Mouse (Mus musculus) left cerebral cortex, adult 18-20 months (tissue): ENCODE measurements around the gene Zbtb1. TPM values are rescaled to one million over a fixed set of nuclear protein-coding genes. Genes with fewer than 3 reads are reported as not detected.
"Not testable (repeated sequence)": the region's sequence is repeated elsewhere in the genome, so short reads cannot be mapped to it uniquely, and the experiment has no call there.

Experiments used
- DNase-seq, 2 experiments: peaks; one replicate each; pipeline ENCODE4 v3.0.0; 2021 to 2022; ENCODE audit warnings: low spot score in 2 of 2, mixed read lengths in 1 of 2
- total RNA-seq, 2 experiments: library from RNA; stranded (reverse); gene quantifications; 2 replicates each; pipeline ENCODE4 v1.2.3; 2021

Gene Zbtb1
- total RNA-seq, 2 experiments from 2014 or later: 5.6 to 6.1 TPM

DNA sequence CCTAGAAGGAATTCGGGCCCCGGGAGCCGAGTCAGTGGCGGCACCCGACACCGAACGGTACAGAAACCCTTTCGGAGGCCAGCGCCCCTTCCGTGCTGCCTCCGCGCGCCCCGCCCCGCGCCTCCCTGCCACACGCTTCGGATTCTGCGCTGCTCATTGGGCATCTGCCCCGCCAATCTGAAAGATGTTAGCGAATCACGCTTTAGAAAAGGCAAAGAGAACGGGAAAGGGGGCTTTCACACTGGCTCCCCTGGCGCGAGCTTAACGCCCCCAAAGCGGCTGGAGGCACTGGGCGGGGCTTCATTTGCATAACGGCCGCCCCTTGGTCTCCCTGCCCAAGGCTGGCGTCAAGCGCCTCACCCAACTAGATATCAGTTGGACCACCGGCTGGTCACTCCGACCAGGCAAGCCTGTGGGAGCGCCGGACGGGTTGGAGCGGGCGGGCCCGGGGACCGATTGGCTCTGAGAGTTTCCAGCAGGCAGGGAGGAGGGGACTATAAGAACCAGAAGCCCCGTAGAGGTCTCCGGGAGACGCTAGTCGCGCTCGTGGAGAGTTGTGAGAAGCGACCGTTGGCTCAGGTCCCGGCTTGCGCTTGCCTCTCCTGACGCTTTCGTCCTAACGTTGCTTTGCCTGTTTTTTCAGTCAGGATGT lies 33.9 kb downstream of the Zbtb1 start, which contains the start of gene Hspa2:
Gene Hspa2, plus strand, starts transcription at position 291 of the 652 bp plus-strand sequence.
- peak; percentile 100 for DNase-seq

DNA sequence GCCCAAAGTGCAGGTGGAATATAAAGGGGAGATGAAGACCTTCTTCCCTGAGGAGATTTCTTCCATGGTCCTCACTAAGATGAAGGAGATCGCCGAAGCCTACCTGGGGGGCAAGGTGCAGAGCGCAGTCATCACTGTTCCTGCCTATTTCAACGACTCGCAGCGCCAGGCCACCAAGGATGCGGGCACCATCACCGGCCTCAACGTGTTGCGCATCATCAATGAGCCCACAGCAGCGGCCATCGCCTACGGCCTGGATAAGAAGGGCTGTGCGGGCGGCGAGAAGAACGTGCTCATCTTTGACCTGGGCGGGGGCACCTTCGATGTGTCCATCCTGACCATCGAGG lies 34.7 kb downstream of the Zbtb1 start:
- no peak for DNase-seq

DNA sequence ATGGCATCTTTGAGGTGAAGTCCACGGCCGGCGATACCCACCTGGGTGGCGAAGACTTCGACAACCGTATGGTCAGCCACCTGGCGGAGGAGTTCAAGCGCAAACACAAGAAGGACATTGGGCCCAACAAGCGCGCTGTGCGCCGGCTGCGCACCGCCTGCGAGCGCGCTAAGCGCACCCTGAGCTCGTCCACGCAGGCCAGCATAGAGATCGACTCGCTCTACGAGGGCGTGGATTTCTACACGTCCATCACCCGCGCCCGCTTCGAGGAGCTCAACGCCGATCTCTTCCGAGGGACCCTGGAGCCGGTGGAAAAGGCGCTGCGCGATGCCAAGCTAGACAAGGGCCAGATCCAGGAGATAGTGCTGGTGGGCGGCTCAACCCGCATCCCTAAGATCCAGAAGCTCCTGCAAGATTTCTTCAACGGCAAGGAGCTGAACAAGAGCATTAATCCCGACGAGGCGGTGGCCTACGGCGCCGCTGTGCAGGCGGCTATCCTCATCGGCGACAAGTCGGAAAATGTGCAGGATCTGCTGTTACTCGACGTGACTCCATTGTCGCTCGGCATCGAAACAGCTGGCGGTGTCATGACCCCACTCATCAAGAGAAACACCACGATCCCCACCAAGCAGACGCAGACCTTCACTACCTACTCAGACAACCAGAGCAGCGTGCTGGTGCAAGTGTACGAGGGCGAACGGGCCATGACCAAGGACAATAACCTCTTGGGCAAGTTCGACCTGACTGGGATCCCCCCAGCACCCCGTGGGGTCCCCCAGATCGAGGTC lies 35.3 kb downstream of the Zbtb1 start:
- DNase-seq: peak; percentile 32 to 34

DNA sequence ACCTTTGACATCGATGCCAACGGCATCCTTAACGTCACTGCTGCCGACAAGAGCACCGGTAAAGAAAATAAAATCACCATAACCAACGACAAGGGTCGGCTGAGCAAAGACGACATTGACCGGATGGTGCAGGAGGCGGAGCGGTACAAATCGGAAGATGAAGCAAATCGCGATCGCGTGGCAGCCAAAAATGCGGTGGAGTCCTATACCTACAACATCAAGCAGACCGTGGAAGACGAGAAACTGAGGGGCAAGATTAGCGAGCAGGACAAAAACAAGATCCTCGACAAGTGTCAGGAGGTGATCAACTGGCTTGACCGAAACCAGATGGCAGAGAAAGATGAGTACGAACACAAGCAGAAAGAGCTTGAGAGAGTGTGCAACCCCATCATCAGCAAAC lies 35.9 kb downstream of the Zbtb1 start:
- peak in 1 of 2 experiments; percentile 5 for DNase-seq

DNA sequence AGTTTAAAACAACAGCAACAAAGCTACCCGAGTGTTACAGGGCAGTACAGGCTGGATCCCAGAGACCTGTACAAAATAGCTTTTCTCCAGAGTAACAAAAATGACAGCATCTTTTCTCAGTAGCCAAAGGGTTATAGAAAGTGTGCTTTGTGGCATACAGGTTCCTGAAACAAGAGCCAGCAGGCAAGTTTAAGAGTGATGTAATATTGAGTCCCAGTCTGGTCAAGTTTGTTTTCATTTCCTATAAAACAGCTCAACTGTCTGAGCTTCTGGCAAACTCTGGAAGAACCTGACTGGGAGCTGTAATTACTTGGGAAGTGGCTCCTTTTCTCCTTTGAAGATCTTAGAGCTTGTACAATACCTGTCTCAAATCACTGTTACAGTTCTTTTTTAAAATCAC lies 37.1 kb downstream of the Zbtb1 start:
- no peak for DNase-seq

DNA sequence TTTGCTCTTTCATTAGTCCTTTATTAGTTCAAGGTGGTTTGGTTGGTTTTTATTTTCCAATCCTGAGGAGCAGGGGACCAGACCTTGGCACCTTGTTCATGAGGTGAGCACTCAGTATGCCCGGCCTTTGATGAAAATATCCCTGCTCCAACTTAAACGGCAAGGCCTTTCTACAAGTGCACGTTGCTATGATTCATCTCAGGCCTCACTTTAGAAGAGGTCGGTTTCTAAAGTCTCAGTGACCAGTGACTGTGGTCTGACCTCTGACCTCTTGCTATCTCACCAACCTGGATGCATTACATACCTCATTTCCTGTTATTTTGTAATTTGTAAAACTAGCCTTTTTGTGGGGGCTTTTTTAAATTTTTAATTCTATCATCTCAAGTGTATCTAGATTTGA lies 39.1 kb downstream of the Zbtb1 start:
- DNase-seq: no peak

DNA sequence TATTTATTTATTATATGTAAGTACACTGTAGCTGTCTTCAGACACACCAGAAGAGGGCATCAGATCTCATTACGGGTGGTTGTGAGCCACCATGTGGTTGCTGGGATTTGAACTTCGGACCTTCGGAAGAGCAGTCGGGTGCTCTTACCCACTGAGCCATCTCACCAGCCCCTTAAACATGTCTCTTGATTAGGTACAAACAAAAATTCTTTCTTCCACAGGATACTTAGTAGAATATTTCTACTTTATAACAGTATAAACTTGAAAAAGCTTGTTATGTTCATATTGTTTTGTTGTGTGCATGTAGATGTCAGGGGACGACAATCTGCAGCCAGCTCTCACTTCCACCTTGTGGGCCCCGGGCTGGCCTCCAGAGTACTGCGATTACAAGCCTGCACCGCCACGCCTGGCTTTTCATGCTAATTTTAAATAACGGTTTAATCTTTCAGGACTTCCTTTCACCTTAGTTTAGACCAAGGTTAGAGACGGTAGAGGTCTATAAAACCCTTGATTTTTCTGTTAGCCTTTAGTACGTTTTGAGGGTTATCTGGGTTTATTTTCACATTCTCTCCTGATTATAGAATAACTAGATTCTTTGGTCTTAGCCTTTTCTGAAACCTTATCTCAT lies 45.4 kb downstream of the Zbtb1 start:
- DNase-seq: no peak

DNA sequence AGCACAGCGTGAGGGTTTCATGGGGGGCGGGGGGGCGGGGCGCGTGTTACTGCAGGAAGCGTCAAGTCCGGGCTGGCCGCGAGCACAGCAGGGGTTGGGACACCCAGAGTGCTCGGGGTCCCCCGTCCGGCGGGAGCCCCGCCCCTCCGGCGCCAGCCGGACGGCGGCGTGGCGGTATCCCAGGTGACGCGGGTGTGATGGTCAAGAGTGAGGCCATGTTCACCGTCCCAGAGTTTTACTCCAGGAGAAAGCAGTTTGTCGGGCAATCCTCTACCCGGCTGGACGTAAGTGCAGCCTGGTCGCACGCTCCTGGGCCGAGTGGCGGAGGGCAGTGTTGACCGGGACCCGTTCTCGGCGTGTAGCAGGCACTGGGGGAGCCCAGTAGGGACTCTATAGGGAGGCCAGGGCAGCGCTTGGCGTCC lies 47.4 kb downstream of the Zbtb1 start, which contains the start of gene Ppp1r36:
Gene Ppp1r36, plus strand, starts transcription at position 106 of the 422 bp plus-strand sequence.
- no peak for DNase-seq

DNA sequence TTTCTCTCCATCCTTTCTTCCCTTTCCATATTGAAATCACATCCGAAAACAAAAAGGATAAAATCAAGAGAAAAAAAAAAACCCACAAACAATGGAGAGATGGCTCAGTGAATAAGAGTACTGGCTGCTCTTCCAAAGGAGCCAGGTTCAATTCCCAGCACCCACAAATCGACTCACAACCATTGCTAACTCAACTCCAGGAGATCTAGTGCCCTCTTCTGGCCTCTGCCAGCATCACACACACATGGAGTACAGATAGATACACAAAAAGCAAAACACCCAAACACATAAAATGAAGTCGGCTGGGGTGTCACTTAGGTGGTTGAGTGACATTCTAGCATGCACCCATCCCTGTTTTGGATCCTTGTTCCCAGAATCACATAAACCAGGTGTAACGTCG lies 48.3 kb downstream of the Zbtb1 start:
- no peak for DNase-seq

DNA sequence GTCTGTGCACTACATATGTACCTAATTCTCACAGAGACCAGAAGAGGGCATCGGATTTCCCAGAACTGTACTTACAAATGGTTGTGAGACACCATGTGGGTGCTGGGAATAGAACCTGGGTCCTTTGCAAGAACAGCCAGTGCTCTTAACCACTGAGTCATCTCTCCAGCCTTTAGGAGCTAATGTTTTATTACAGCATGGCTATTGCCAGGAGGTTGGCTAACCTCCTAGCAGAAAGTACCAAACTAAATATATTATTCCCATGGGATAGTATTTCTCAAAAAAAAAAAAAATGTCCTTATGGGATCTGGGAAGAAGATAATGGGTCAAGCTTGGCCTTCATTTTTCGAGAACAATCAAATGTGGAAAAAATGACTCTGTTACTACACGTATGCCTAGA lies 55.2 kb downstream of the Zbtb1 start:
- no peak for DNase-seq

DNA sequence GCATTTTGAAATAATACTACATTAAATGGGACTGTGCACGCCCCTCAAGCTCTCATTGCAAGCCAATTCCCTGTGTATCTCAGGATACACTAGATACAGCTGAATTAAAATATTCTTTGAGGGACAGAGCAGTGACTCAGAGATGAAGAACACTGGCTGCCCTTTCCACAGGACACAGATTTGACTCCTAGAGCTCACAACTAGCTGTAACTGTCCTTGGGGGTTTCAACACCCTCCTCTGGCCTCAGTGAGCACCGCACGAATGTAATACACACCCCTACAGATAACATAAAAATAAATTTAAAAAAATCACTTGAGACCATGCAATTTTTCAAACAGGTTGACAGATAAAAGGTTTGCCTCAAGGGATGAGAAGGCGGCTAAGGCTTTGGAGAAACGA lies 57.5 kb downstream of the Zbtb1 start:
- DNase-seq: no peak

DNA sequence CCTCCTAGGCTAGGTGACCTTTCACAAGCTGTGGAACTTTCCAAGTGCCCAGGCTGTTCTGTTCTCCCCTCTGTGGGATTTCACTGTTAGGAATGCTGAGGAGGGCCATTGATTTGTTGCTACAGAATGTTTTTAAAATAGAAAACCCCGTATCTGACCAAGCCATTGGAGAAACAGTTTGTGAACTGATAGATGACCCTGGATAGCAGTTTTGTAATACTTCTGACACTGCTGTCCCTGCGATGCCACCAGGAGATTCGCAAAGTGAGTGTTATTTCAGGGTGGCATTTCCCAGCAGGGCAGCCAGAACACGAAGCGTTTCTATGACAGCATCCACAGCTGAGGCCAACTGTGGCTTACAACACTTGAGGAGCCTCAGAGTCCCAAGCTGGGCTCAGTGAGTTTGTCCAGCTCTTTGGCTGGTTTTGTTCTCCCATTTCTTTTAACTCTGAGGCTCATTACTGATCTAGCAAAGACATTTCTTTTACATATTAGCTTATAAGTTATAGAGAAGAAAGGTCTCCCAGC lies 60.9 kb downstream of the Zbtb1 start:
- DNase-seq: peak in 1 of 2 experiments; percentile 6

DNA sequence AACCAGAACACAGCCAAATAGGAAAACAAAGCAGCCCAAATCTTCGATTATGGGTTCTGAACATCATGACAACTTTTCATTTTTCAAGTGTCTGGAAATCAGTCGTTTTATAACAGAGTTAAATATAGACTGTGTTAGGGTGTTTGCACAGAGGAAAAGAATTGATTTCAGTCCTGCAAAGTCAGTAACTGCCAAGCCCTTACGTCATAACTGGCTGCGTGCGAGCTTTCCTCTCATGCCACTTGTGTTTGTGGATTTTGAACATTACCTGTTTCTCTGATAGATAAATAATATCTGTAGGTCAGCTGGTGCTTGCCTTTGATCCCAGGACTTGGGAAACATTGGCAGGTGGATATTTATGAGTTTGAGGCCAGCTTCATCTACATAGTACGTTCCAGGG lies 61.4 kb downstream of the Zbtb1 start:
- DNase-seq: no peak

DNA sequence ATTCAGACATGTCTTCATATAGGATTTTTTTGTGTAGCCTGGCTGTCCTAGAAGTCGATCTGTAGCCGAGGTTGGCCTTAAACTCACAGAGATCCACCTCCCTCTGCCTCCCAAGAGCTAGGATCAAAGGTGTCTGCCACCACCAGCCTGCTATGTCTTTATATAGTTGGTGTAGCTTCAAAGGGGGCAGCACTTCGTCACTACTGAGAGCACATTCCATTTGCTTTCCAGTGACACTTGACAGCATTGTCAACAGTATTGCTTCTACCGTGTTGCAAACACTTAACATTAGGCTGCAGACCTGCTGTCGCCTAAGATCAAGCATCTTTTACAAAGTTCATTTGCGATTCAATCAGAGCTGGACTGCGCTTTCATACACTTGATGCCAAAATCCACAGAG lies 64.0 kb downstream of the Zbtb1 start:
- DNase-seq: no peak

DNA sequence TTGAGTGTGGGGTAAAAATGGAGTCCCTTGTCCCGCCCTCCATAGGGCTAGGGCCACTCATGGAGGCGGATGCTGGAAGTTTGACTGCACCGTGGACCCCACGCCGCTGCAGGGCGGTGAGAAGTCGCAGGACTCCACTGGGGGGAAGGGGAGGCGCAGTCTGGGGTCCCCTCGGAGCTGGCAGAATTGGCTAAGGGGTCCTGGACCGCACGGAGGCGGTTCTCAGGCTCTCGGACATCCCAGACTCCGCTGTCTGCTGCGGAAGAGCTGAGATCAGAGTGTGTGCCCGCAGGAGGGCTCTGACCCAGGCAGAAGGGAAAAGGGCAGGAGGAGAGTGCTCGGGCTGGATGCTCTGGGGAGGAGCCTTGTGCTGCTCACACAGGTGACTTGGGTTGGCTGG lies 65.0 kb downstream of the Zbtb1 start:
- no peak for DNase-seq

DNA sequence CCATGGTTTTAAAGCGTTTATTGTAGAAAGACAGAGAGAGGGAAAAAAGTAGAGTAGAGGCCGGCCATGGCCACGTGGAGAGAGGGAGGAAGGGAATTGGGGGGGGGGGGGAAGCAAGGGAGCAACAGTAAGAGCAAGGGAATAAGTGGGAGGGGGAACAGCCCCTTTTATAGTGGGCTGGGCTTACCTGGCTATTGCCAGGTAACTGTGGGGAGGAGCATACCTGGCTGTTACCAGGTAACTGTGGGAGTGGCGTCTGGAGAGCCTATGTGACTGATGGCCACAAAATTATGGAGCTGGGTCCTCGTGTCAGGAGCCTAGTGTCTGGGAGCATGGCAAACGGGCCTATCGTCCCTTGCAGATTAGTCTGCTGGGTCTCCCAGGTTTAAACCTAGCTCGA lies 65.5 kb downstream of the Zbtb1 start:
- DNase-seq: no peak

DNA sequence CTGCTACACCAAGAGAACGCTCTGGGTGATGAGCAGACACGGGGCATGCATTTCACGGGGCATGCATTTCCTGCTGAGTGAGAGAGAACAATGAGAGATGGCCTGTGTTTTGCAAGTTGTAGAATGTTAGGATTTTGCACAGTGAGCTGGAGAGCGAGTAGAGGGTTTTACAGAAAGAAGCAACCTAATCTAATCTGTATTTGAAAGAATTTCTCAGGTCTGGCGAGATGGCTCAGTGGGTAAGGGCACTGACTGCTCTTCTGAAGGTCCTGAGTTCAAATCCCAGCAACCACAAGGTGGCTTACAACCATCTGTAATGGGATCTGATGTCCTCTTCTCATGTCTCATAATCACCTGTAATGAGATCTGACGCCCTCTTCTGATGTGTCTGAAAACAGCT lies 73.4 kb downstream of the Zbtb1 start:
- DNase-seq: not testable (repeated sequence)

DNA sequence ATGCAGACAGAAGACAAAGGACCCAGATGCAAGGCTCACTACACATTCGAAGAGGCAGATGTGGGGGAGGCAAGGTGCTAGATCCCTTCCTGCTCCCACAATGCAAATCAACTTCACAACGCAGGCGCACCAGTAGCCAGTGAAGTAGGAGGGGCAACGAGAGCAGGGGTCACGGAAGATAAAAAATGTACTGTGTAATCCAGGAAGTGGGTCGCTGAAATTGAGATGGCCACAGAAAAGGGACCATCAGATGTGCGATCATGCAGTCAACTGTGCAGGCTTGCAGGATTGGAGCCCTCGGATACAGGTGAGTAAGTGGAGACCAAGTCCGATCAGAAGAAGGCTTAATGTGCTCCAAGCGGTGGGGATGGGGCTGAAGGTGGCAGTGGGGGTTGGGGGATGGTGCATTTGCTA lies 74.3 kb downstream of the Zbtb1 start:
- DNase-seq: no peak

DNA sequence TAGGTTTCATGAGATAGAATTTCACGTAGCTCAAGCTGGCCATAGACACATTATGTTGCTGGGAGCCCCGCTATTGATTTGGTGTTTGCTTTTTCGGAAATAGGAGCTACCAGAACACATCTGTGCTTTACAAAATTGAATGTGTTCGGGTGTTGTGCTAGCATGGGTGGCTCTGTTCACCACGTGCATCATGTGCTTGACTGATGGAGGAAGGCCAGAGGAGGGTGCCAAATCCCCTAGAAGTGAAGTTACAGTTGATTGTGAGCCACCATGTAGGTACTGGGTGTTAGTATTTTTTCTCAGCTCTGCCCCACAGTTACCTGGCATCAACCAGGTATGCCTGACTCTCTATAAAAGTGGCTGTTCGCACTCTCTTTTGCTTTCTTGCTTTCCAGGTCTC lies 74.8 kb downstream of the Zbtb1 start:
- no peak for DNase-seq

DNA sequence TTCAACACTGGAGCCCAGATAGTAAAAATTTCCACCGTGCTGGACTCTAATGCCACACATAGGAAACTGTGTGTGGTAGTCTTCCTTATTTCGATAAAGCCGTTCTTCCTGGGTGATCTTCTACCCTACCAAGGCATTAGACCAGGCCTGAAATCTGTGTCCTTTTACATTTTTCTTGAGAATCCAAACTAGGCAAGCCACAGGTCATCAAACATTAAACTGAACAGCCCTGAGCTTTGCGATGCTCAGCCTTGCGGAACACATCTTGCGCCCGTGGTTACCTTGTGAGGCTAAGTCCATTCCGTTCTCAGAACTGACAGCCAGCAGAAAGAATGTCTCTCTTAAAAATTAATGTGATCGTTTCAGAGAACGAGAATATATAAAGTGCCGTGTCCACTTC lies 76.1 kb downstream of the Zbtb1 start:
- DNase-seq: no peak
